Mouse (Mus musculus): ENCODE measurements around the gene Nt5c. TPM values are rescaled to one million over a fixed set of nuclear protein-coding genes. Genes with fewer than 3 reads are reported as not detected.
"Not testable (repeated sequence)": the region's sequence is repeated elsewhere in the genome, so short reads cannot be mapped to it uniquely, and the experiment has no call there.

Nt5c gene
- total RNA-seq, 2 experiments from 2014 or later = 6.5 to 9.2 TPM

- intact Hi-C loops (cut with DNase I) = no loop called here
- no peak for DNase-seq
These were observed 20.3 kb upstream of the Nt5c start for GRCm38 (mm10) chr11:115512004-115512403.

DNA sequence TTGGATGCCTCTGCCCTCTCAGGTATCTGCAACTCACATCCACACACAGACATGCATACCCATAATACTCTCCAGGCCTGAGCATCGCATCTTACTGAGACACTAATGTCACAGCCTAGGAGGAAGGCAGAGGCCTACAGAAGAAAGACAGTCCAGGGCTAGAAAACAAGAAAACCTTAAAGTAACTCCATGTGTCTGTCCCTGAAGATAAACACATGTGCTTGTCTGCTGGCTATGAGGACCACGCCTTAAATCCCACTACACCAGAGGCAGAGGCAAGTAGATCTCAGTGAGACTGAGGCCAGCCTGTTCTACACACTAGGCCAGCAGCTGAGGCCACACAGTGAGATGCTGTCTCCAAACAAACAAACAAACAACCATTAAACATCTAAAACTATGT, 19.5 kb upstream of the Nt5c start:
- DNase-seq = peak in 1 of 2 experiments; percentile 9
- intact Hi-C loops (cut with DNase I) = no loop called here

DNA sequence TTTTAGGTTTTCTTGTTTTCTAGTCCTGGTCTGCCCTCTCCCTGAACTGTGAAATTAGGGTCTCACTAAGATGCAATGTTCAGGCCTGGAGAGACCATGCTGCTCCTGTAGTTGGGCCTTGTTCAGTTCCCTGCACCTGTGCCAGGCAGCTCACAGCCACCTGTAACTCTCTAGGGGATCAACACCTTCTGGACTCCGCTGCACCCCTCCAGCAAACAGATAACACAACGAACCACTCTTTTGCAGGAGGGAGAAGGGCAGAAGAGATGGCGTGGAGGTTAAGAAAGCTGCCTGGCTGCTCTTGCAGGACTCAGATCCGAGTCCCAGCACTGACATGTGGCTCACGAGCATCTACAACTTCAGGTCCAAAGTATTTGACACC, 18.8 kb upstream of the Nt5c start:
- DNase-seq = peak in 1 of 2 experiments; percentile 9
- intact Hi-C loops (cut with DNase I) = no loop called here

- intact Hi-C loops (cut with DNase I) = no loop called here
- peak in 1 of 2 experiments; percentile 14 for DNase-seq
These were observed 18.3 kb upstream of the Nt5c start for GRCm38 (mm10) chr11:115509773-115510506.

- DNase-seq = no peak
- intact Hi-C loops (cut with DNase I) = no loop called here
These were observed 16.4 kb upstream of the Nt5c start for GRCm38 (mm10) chr11:115508061-115508460.

GRCm38 (mm10) chr11:115506586-115506985, 14.9 kb upstream of the Nt5c start:
- no peak for DNase-seq
- intact Hi-C loops (cut with DNase I) = no loop called here

- intact Hi-C loops (cut with DNase I) = no loop called here
- DNase-seq = no peak
These were observed 11.0 kb upstream of the Nt5c start for GRCm38 (mm10) chr11:115502636-115503035.

- DNase-seq; intact Hi-C loops (cut with DNase I): not testable (repeated sequence)
These were observed 4.9 kb upstream of the Nt5c start for GRCm38 (mm10) chr11:115496559-115496958.

- intact Hi-C loops (cut with DNase I) = no loop called here
- no peak for DNase-seq
These were observed 725 bp upstream of the Nt5c start for GRCm38 (mm10) chr11:115492387-115492786.

- intact Hi-C loops (cut with DNase I) = no loop called here
- no peak for DNase-seq
These were observed 964 bp downstream of the Nt5c start for GRCm38 (mm10) chr11:115490441-115491355.

DNA sequence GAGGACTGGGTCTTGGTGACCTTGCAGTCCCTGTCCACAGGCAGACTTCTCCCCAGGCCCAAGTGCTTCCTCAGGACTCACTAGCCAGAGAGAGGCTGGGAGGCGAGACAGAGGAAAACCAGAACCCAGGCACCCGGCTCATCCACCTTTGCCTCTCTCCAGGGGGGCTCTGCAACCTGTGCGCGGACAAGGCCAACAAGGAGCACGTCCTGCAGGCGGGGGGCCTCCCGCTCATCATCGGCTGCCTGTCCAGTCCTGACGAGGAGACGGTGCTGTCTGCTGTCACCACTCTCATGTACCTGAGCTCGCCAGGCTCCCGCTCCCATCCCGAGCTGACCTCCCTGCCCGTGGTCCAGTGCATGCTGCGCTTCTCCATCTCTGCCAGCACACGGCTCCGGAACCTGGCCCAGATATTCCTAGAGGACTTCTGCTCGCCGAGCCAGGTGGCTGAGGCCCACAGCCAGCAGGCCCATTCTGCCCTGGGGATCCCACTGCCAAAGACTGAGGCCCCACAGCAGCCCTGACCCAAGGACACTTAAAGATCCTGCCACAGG, 3.0 kb downstream of the Nt5c start:
- DNase-seq = no peak
- intact Hi-C loops (cut with DNase I) = loop anchor here (5.0 kb wide), 2 partner anchors 124 to 229 kb away; partner anchors contain the start of gene Mif4gd

GRCm38 (mm10) chr11:115485155-115485554, 6.5 kb downstream of the Nt5c start:
- intact Hi-C loops (cut with DNase I) = loop anchor here (2.0 to 5.0 kb wide), 3 partner anchors 54 to 232 kb away; partner anchors contain the start of gene Mif4gd
- DNase-seq = no peak

- DNase-seq = peak; percentile 41 to 82
- intact Hi-C loops (cut with DNase I) = loop anchor here (2.0 kb wide), 1 partner anchor 55 kb away; no protein-coding TSS in a partner anchor
These were observed 7.9 kb downstream of the Nt5c start for GRCm38 (mm10) chr11:115483726-115484125.

DNA sequence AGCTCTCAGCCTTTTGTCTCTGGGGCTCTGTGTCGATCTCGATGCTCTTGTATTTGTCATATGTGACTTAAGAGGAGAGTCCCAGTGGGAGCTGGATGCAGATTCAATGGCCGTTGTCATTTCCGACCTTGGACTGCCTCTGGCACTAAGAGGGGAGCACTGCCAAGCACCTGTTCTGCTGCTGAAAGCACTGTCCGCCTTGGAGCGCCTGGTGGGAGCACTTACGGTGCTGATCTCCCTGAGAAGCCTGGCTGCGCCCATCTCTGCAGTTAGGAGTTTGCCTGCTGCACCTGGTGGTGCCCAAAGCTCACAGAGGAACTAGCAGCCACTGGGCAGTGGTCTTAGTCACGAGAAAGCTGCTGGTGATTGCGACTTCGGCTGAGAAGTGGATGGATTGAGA, 8.4 kb downstream of the Nt5c start:
- intact Hi-C loops (cut with DNase I) = no loop called here
- DNase-seq = no peak

GRCm38 (mm10) chr11:115481553-115482259, 10.0 kb downstream of the Nt5c start:
- DNase-seq = no peak

DNA sequence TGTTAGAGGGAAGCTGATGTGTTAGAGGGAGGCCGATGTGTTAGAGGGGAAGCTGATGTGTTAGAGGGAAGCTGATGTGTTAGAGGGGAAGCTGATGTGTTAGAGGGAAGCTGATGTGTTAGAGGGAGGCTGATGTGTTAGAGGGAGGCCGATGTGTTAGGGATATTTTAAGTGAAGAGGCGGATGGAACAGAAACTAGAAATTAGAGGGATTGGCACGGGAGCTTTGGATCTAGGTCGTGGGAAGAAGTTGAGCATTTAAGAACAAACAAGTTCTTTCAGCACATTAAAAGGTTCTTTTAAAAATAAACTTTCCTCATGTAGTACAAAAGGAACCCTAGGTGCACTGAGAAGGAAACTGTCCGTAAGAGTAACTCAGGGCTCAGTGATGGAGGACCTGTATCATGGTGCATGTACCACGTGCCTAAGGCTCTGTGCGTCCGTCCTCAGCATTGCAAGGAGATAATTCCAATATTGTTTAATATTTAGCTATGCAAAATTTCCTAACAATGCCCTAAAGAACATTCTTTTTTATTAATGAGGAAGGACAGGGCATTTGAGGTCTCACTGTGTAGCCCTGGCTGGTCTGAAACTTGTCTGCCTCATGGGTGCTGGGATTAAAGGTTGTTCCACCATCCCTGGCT, 13.2 kb downstream of the Nt5c start:
- intact Hi-C loops (cut with DNase I) = no loop called here
- DNase-seq = no peak

More at GRCm38 (mm10) chr11:115481553-115482259, 10.0 kb downstream of the Nt5c start:
- intact Hi-C loops (cut with DNase I) = no loop called here

GRCm38 (mm10) chr11:115477388-115477787, 14.3 kb downstream of the Nt5c start:
- DNase-seq; intact Hi-C loops (cut with DNase I): not testable (repeated sequence)

DNA sequence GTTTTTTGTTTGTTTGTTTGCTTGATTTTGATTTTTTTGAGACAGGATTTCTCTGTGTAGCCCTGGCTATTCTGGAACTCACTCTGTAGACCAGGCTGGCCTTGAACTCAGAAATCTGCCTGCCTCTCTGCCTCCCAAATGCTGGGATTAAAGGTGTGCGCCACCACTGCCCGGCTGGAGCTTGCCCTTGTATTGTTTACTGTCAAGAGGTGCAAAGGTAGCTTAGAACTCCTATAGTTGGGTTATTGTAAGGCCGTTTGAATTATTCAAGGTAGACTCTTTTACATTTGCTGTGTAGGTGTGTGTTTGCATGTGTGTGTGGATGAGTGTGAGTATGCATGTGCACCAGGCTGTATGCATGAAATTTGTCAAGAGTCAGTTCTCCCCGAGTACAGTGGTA, 15.0 kb downstream of the Nt5c start:
- intact Hi-C loops (cut with DNase I); DNase-seq: not testable (repeated sequence)

GRCm38 (mm10) chr11:115475758-115476237, 15.9 kb downstream of the Nt5c start:
- no peak for DNase-seq
- intact Hi-C loops (cut with DNase I) = no loop called here
